In genomic region chr13:58733615-58734014, GRCm38 (mm10) we compare ENCODE assay signal across 16 mouse cellular contexts.
DNase-seq lines count a peak whose midpoint lies in the region; TF ChIP-seq lines count a peak whose summit lies in the region.
"Had no signal": no experiment of that assay in that cellular context is flagged by ENCODE, and none has a peak within 500 bp of the region (broad histone marks: within the 10 kb centered on the region; RNA-seq: fewer than 3 reads in every experiment).

No protein-coding gene starts in this region.

- no peaks in the 10 kb centered on the region for H3K79me2 ChIP-seq in MEL (ENCODE audit: control insufficient read depth, insufficient read depth, low read length, poor library complexity)

- TF ChIP-seq POLR2A in MEL (IDR thresholded peaks at IDR 0.05; ENCODE audit: control insufficient read depth in 1 of 2, insufficient read depth in 1 of 2, low read depth in 1 of 2, low read length in 2 of 2, poor library complexity in 1 of 2) = no peak

- peak overlapping the region; percentile 41 for H3K9ac ChIP-seq in MEL (ENCODE audit: control insufficient read depth, low read depth, low read length, poor library complexity, severe bottlenecking)

- peak overlapping the region in 1 of 2 experiments; percentile 23; a peak in 1 of 4 replicates for H3K4me3 ChIP-seq in MEL (ENCODE audit: control insufficient read depth in 1 of 2, insufficient read depth in 1 of 2, low read depth in 2 of 2, low read length in 2 of 2)

- no peak for TF ChIP-seq RAD21 in MEL (IDR thresholded peaks at IDR 0.05; ENCODE audit: low read depth, low read length)

- H3K4me1 ChIP-seq in MEL (ENCODE audit: control insufficient read depth in 1 of 2, insufficient read depth in 2 of 2, low read length in 2 of 2) = peaks cover 2 to 8% of the 10 kb centered on the region in 2 experiments; a peak in 2 of 4 replicates

- peak overlapping the region; percentile 71 for H3K27ac ChIP-seq in MEL (ENCODE audit: control insufficient read depth, low read depth, low read length)

- H3K27me3 ChIP-seq in MEL (ENCODE audit: control insufficient read depth in 1 of 2, insufficient read depth in 2 of 2, low read length in 2 of 2) = no peaks in the 10 kb centered on the region
- H3K27me3 ChIP-seq: CH12.LX had no signal

- H3K9me3 ChIP-seq in MEL (replicated peaks; ENCODE audit: insufficient read depth, low read length) = no peaks in the 10 kb centered on the region

- no peak for TF ChIP-seq CTCF in MEL (IDR thresholded peaks at IDR 0.05 in 2 of 3, conservative IDR thresholded peaks at IDR 0.05 in 1 of 3; ENCODE audit: control insufficient read depth in 1 of 3, insufficient read depth in 1 of 3, low read depth in 2 of 3, low read length in 3 of 3, poor library complexity in 1 of 3, severe bottlenecking in 1 of 3)

- H3K36me3 ChIP-seq in MEL (ENCODE audit: control insufficient read depth in 1 of 2, insufficient read depth in 2 of 2, low read length in 2 of 2) = no peaks in the 10 kb centered on the region; a peak in 1 of 4 replicates
- H3K36me3 ChIP-seq: G1E had no signal

- DNase-seq in MEL (ENCODE audit: low read depth, low spot score) = peak; percentile 57
- no peak for DNase-seq in right cerebral cortex, postnatal 4 days
- DNase-seq: adrenal gland, adult 2 months; adrenal gland, adult 8-10 months; adrenal gland, postnatal 10 days; adrenal gland, postnatal 14 days; adrenal gland, postnatal 25 days; adrenal gland, postnatal 36 days; B cell, adult 2 months; cerebellum, adult 11 months; cerebellum, adult 11-12 months; cerebellum, adult 18-20 months; cerebellum, adult 2 months; cerebellum, adult 8-10 months had no signal

- TF ChIP-seq EP300 in MEL (IDR thresholded peaks at IDR 0.05; ENCODE audit: low read depth in 1 of 2, low read length in 2 of 2) = peak; percentile 31 to 79; a peak in 3 of 4 replicates

TF ChIP-seq in MEL, 35 proteins besides CTCF, POLR2A, EP300 and RAD21:
- TF ChIP-seq TAL1 (IDR thresholded peaks at IDR 0.05; ENCODE audit: low read length) = no peak
- TF ChIP-seq ETS1 (IDR thresholded peaks at IDR 0.05; ENCODE audit: low read depth, low read length) = 0 out of 2 replicates have a peak, but pooled peaks have one; percentile 41
- no peak for TF ChIP-seq USF1 (IDR thresholded peaks at IDR 0.05; ENCODE audit: low read depth, low read length)
- TF ChIP-seq MYB (IDR thresholded peaks at IDR 0.05; ENCODE audit: low read depth, low read length) = peak; percentile 77
- no peak for TF ChIP-seq USF2 (IDR thresholded peaks at IDR 0.05; ENCODE audit: borderline replicate concordance in 1 of 2, insufficient read depth in 1 of 2, low read depth in 1 of 2, low read length in 2 of 2)
- TF ChIP-seq RCOR1 (IDR thresholded peaks at IDR 0.05; ENCODE audit: low read depth, low read length) = 0 out of 2 replicates have a peak, but pooled peaks have one; percentile 20
